Mouse (Mus musculus): ENCODE data around the gene Gna15. TPM values are rescaled to one million over a fixed set of nuclear protein-coding genes. Genes with fewer than 3 reads are reported as not detected.

Gna15 gene
- polyA plus RNA-seq, 1 experiment from 2014 or later: 0.90 TPM

GRCm38 (mm10) chr10:81458267-81458666, 65.8 kb downstream of the Gna15 start:
- Histone ChIP-seq H3K4me3 (ENCODE audit: low read depth, low read length) (no peak overlapping the region), H3K4me1 (ENCODE audit: control insufficient read depth, insufficient read depth, low read length) (no peaks in the 10 kb centered on the region), H3K27me3 (replicated peaks; ENCODE audit: control insufficient read depth, insufficient read depth, low read length) (peaks cover 55% of the 10 kb centered on the region), H3K36me3 (ENCODE audit: control insufficient read depth, insufficient read depth, low read length) (peaks cover 7% of the 10 kb centered on the region), H3K4me2 (ENCODE audit: low read length) (no peak overlapping the region), H3K27ac (ENCODE audit: low read depth, low read length) (no peak overlapping the region), H3K9ac (ENCODE audit: low read length) (no peak overlapping the region), H3K9me3 (replicated peaks; ENCODE audit: control insufficient read depth, low read length) (no peaks in the 10 kb centered on the region)
- no peak for DNase-seq (ENCODE audit: low spot score)
- no peak for ATAC-seq
- WGBS: 82% methylated on average over 6 of the region's 6 CpGs

- WGBS: 88% methylated on average over 8 of the region's 8 CpGs
- no peaks in the 10 kb centered on the region for H3K4me1 ChIP-seq (ENCODE audit: control insufficient read depth, insufficient read depth, low read length)
These were observed 66.4 kb downstream of the Gna15 start for GRCm38 (mm10) chr10:81457624-81458023.

GRCm38 (mm10) chr10:81456983-81457563, 67.0 kb downstream of the Gna15 start:
- H3K9ac ChIP-seq (ENCODE audit: low read length): no peak overlapping the region
- no peak overlapping the region for H3K27ac ChIP-seq (ENCODE audit: low read depth, low read length)
- ATAC-seq (no peak), DNase-seq (ENCODE audit: low spot score) (no peak)
- H3K36me3 ChIP-seq (ENCODE audit: control insufficient read depth, insufficient read depth, low read length): peaks cover 4% of the 10 kb centered on the region
- no peaks in the 10 kb centered on the region for H3K4me1 ChIP-seq (ENCODE audit: control insufficient read depth, insufficient read depth, low read length)
- WGBS: 55% methylated on average over 12 of the region's 12 CpGs
- H3K9me3 ChIP-seq (replicated peaks; ENCODE audit: control insufficient read depth, low read length): no peaks in the 10 kb centered on the region
- H3K4me2 ChIP-seq (ENCODE audit: low read length): no peak overlapping the region
- no peak overlapping the region for H3K4me3 ChIP-seq (ENCODE audit: low read depth, low read length)
- peaks cover 55% of the 10 kb centered on the region for H3K27me3 ChIP-seq (replicated peaks; ENCODE audit: control insufficient read depth, insufficient read depth, low read length)

More at GRCm38 (mm10) chr10:81457624-81458023, 66.4 kb downstream of the Gna15 start:
- Histone ChIP-seq H3K27me3 (replicated peaks; ENCODE audit: control insufficient read depth, insufficient read depth, low read length) (peaks cover 55% of the 10 kb centered on the region), H3K9ac (ENCODE audit: low read length) (no peak overlapping the region), H3K4me3 (ENCODE audit: low read depth, low read length) (no peak overlapping the region), H3K4me2 (ENCODE audit: low read length) (no peak overlapping the region), H3K9me3 (replicated peaks; ENCODE audit: control insufficient read depth, low read length) (no peaks in the 10 kb centered on the region), H3K36me3 (ENCODE audit: control insufficient read depth, insufficient read depth, low read length) (peaks cover 7% of the 10 kb centered on the region), H3K27ac (ENCODE audit: low read depth, low read length) (no peak overlapping the region)
- DNase-seq (ENCODE audit: low spot score) (no peak), ATAC-seq (no peak)

- Histone ChIP-seq H3K9me3 (replicated peaks; ENCODE audit: control insufficient read depth, low read length) (no peaks in the 10 kb centered on the region), H3K27me3 (replicated peaks; ENCODE audit: control insufficient read depth, insufficient read depth, low read length) (peaks cover 59% of the 10 kb centered on the region), H3K4me2 (ENCODE audit: low read length) (no peak within 1 kb of the TSS), H3K4me1 (ENCODE audit: control insufficient read depth, insufficient read depth, low read length) (no peaks in the 10 kb centered on the region), H3K4me3 (ENCODE audit: low read depth, low read length) (no peak within 1 kb of the TSS), H3K9ac (ENCODE audit: low read length) (no peak within 1 kb of the TSS), H3K27ac (ENCODE audit: low read depth, low read length) (no peak within 1 kb of the TSS), H3K36me3 (ENCODE audit: control insufficient read depth, insufficient read depth, low read length) (no peaks in the 10 kb centered on the region)
- no peak for ATAC-seq
- DNase-seq (ENCODE audit: low spot score): no peak
- 64% methylated on average over 28 of the region's 28 CpGs for whole genome bisulfite sequencing
These were observed 68.7 kb downstream of the Gna15 start, which contains the start of gene Nfic for GRCm38 (mm10) chr10:81455181-81455895. Gene Nfic, minus strand, starts transcription at chr10:81455635.

GRCm38 (mm10) chr10:81454106-81454505, 69.9 kb downstream of the Gna15 start:
- ATAC-seq (no peak), DNase-seq (ENCODE audit: low spot score) (no peak)
- no peak overlapping the region for H3K27ac ChIP-seq (ENCODE audit: low read depth, low read length)
- H3K4me3 ChIP-seq (ENCODE audit: low read depth, low read length): no peak overlapping the region
- no peak overlapping the region for H3K9ac ChIP-seq (ENCODE audit: low read length)
- H3K27me3 ChIP-seq (replicated peaks; ENCODE audit: control insufficient read depth, insufficient read depth, low read length): peaks cover 53% of the 10 kb centered on the region
- H3K9me3 ChIP-seq (replicated peaks; ENCODE audit: control insufficient read depth, low read length): no peaks in the 10 kb centered on the region
- no peaks in the 10 kb centered on the region for H3K36me3 ChIP-seq (ENCODE audit: control insufficient read depth, insufficient read depth, low read length)
- H3K4me1 ChIP-seq (ENCODE audit: control insufficient read depth, insufficient read depth, low read length): no peaks in the 10 kb centered on the region
- no peak overlapping the region for H3K4me2 ChIP-seq (ENCODE audit: low read length)
- WGBS: 84% methylated on average over 2 of the region's 2 CpGs

- H3K27me3 ChIP-seq (replicated peaks; ENCODE audit: control insufficient read depth, insufficient read depth, low read length): peaks cover 51% of the 10 kb centered on the region
- DNase-seq (ENCODE audit: low spot score): no peak
- H3K9ac ChIP-seq (ENCODE audit: low read length): no peak overlapping the region
- H3K27ac ChIP-seq (ENCODE audit: low read depth, low read length): no peak overlapping the region
- no peaks in the 10 kb centered on the region for H3K36me3 ChIP-seq (ENCODE audit: control insufficient read depth, insufficient read depth, low read length)
- no peaks in the 10 kb centered on the region for H3K4me1 ChIP-seq (ENCODE audit: control insufficient read depth, insufficient read depth, low read length)
- no peak for ATAC-seq
- H3K4me3 ChIP-seq (ENCODE audit: low read depth, low read length): no peak overlapping the region
- WGBS: 4% methylated on average over 14 of the region's 14 CpGs
- no peak overlapping the region for H3K4me2 ChIP-seq (ENCODE audit: low read length)
- H3K9me3 ChIP-seq (replicated peaks; ENCODE audit: control insufficient read depth, low read length): no peaks in the 10 kb centered on the region
These were observed 71.1 kb downstream of the Gna15 start for GRCm38 (mm10) chr10:81452947-81453288.

Small RNA genes within 50 kb of the gene (microRNA-seq; reads per million reads assigned to microRNA genes)
- gene Gm25595: not detected

Other genes starting within 250 kb of the Gna15 start
- 4.8 and 7.0 TPM in 2 replicates for gene Tjp3, start 232.6 kb downstream of the Gna15 start, polyA plus RNA-seq (2014; fragmentation: Nextera tagmentation; extraction: Ambion mirVana)
- 76.4 and 114 TPM in 2 replicates for gene Pip5k1c, start 231.3 kb downstream of the Gna15 start, polyA plus RNA-seq (2014; fragmentation: Nextera tagmentation; extraction: Ambion mirVana)
- 16.8 and 22.2 TPM in 2 replicates for gene Cactin, start 203.1 kb downstream of the Gna15 start, polyA plus RNA-seq (2014; fragmentation: Nextera tagmentation; extraction: Ambion mirVana)
- gene Tbxa2r, start 195.5 kb downstream of the Gna15 start, polyA plus RNA-seq (2014; fragmentation: Nextera tagmentation; extraction: Ambion mirVana): 2.9 and 4.1 TPM in 2 replicates
- not detected in 2 replicates for gene Gipc3, start 181.0 kb downstream of the Gna15 start, polyA plus RNA-seq (2014; fragmentation: Nextera tagmentation; extraction: Ambion mirVana)
- 42.5 and 44.4 TPM in 2 replicates for gene Hmg20b, start 173.7 kb downstream of the Gna15 start, polyA plus RNA-seq (2014; fragmentation: Nextera tagmentation; extraction: Ambion mirVana)
- gene Mfsd12, start 166.7 kb downstream of the Gna15 start, polyA plus RNA-seq (2014; fragmentation: Nextera tagmentation; extraction: Ambion mirVana): 4.1 and 4.9 TPM in 2 replicates
- gene 4930404N11Rik, start 158.4 kb downstream of the Gna15 start, polyA plus RNA-seq (2014; fragmentation: Nextera tagmentation; extraction: Ambion mirVana): 0.33 TPM in 1 of 2 replicates, not detected in the other
- 101 and 109 TPM in 2 replicates for gene Fzr1, start 145.7 kb downstream of the Gna15 start, polyA plus RNA-seq (2014; fragmentation: Nextera tagmentation; extraction: Ambion mirVana)
- gene Dohh, start 139.8 kb downstream of the Gna15 start, polyA plus RNA-seq (2014; fragmentation: Nextera tagmentation; extraction: Ambion mirVana): 78.7 and 78.8 TPM in 2 replicates
- gene Gm48551, start 139.8 kb downstream of the Gna15 start, polyA plus RNA-seq (2014; fragmentation: Nextera tagmentation; extraction: Ambion mirVana): 3.6 and 4.8 TPM in 2 replicates
- 0.65 and 0.69 TPM in 2 replicates for gene Gm48552, start 135.2 kb downstream of the Gna15 start, polyA plus RNA-seq (2014; fragmentation: Nextera tagmentation; extraction: Ambion mirVana)
- 1.5 and 2.0 TPM in 2 replicates for gene Smim24, start 131.2 kb downstream of the Gna15 start, polyA plus RNA-seq (2014; fragmentation: Nextera tagmentation; extraction: Ambion mirVana)
- 16.6 and 17.9 TPM in 2 replicates for gene Nfic, start 68.6 kb downstream of the Gna15 start, polyA plus RNA-seq (2014; fragmentation: Nextera tagmentation; extraction: Ambion mirVana)
- gene Celf5, start 41.5 kb downstream of the Gna15 start, polyA plus RNA-seq (2014; fragmentation: Nextera tagmentation; extraction: Ambion mirVana): 57.9 and 69.6 TPM in 2 replicates
- 36.8 and 52.0 TPM in 2 replicates for gene Ncln, start 27.8 kb downstream of the Gna15 start, polyA plus RNA-seq (2014; fragmentation: Nextera tagmentation; extraction: Ambion mirVana)
- 0.26 and 0.53 TPM in 2 replicates for gene S1pr4, start 24.1 kb downstream of the Gna15 start, polyA plus RNA-seq (2014; fragmentation: Nextera tagmentation; extraction: Ambion mirVana)
- gene Gna11, start 21.0 kb upstream of the Gna15 start, polyA plus RNA-seq (2014; fragmentation: Nextera tagmentation; extraction: Ambion mirVana): 97.6 and 98.9 TPM in 2 replicates
- 415 and 532 TPM in 2 replicates for gene Aes, start 35.3 kb upstream of the Gna15 start, polyA plus RNA-seq (2014; fragmentation: Nextera tagmentation; extraction: Ambion mirVana)
- 12.0 and 17.2 TPM in 2 replicates for gene Tle2, start 50.3 kb upstream of the Gna15 start, polyA plus RNA-seq (2014; fragmentation: Nextera tagmentation; extraction: Ambion mirVana)
- 2.4 and 2.5 TPM in 2 replicates for gene Tle6, start 76.8 kb upstream of the Gna15 start, polyA plus RNA-seq (2014; fragmentation: Nextera tagmentation; extraction: Ambion mirVana)
- gene BC025920, start 82.0 kb upstream of the Gna15 start, polyA plus RNA-seq (2014; fragmentation: Nextera tagmentation; extraction: Ambion mirVana): 0.81 and 1.0 TPM in 2 replicates
- 46.0 and 47.4 TPM in 2 replicates for gene Sirt6, start 103.6 kb upstream of the Gna15 start, polyA plus RNA-seq (2014; fragmentation: Nextera tagmentation; extraction: Ambion mirVana)
- gene Ankrd24, start 104.3 kb upstream of the Gna15 start, polyA plus RNA-seq (2014; fragmentation: Nextera tagmentation; extraction: Ambion mirVana): 5.2 and 6.3 TPM in 2 replicates
- gene Gm10778, start 124.8 kb upstream of the Gna15 start, polyA plus RNA-seq (2014; fragmentation: Nextera tagmentation; extraction: Ambion mirVana): 5.1 and 7.1 TPM in 2 replicates
- 20.4 and 22.1 TPM in 2 replicates for gene Zfp433, start 180.6 kb upstream of the Gna15 start, polyA plus RNA-seq (2014; fragmentation: Nextera tagmentation; extraction: Ambion mirVana)
- gene Gm3055, start 246.9 kb upstream of the Gna15 start, polyA plus RNA-seq (2014; fragmentation: Nextera tagmentation; extraction: Ambion mirVana): 20.4 and 26.3 TPM in 2 replicates

Measured in forebrain, embryonic 14.5 days (tissue).